Mouse (Mus musculus) heart, embryonic 11.5 days (tissue): ENCODE results near the gene Gm20661. TPM values are rescaled to one million over a fixed set of nuclear protein-coding genes. Genes with fewer than 3 reads are reported as not detected.

Experiments
- ATAC-seq: fragments of 200-750 bp; cut with Nextera tagmentation; replicated peaks from 2 replicates; pipeline ENCODE4 v1.8.0; 2017; ENCODE audit warnings: moderate library complexity; ENCODE audit not compliant: insufficient number of reproducible peaks, low FRiP score, low TSS enrichment
- H3K27ac ChIP-seq: fragments of 300-500 bp; sonication (generic); 2 replicates; pipeline ENCODE4 v1.5.1; 2014; ENCODE audit warnings: mild to moderate bottlenecking, low read depth, low read length
- H3K27me3 ChIP-seq: fragments of 300-500 bp; sonication (generic); 2 replicates; pipeline ENCODE4 v1.6.1; 2014; ENCODE audit warnings: mild to moderate bottlenecking, low read length, mixed read lengths; ENCODE audit not compliant: control insufficient read depth, insufficient read depth
- H3K36me3 ChIP-seq: fragments of 300-500 bp; sonication (generic); 2 replicates; pipeline ENCODE4 v1.6.1; 2014; ENCODE audit warnings: mild to moderate bottlenecking, low read length, moderate library complexity, mixed read lengths; ENCODE audit not compliant: control insufficient read depth, insufficient read depth
- H3K4me1 ChIP-seq: fragments of 300-500 bp; sonication (generic); 2 replicates; pipeline ENCODE4 v1.6.1; 2014; ENCODE audit warnings: low read length; ENCODE audit not compliant: control insufficient read depth, insufficient read depth
- H3K4me2 ChIP-seq: fragments of 300-500 bp; sonication (generic); 2 replicates; pipeline ENCODE4 v1.6.1; 2014; ENCODE audit warnings: mild to moderate bottlenecking, moderate library complexity
- H3K4me3 ChIP-seq: fragments of 300-500 bp; sonication (generic); 2 replicates; pipeline ENCODE4 v1.5.1; 2014; ENCODE audit warnings: low read depth, low read length
- H3K9ac ChIP-seq: fragments of 300-500 bp; sonication (generic); 2 replicates; pipeline ENCODE4 v1.6.1; 2014; ENCODE audit warnings: mild to moderate bottlenecking, low read depth, low read length, moderate library complexity
- H3K9me3 ChIP-seq: fragments of 300-500 bp; sonication (generic); replicated peaks from 2 replicates; pipeline ENCODE4 v1.6.1; 2016; ENCODE audit warnings: low read length; ENCODE audit not compliant: control insufficient read depth
- WGBS: fragments of 180-500 bp; shearing (Covaris S2); extraction: QIAGEN DNeasy Blood & Tissue Kit; methylation state at CpG from one replicate; pipeline ENCODE4 v1.1.7; 2014; ENCODE audit not compliant: insufficient replicate concordance; 5-methylcytosine and 5-hydroxymethylcytosine counted together
- polyA plus RNA-seq: library from polyadenylated mRNA; unstranded; fragments of >200 nt; fragmentation: Nextera tagmentation; extraction: Ambion mirVana; gene quantifications from 2 replicates; pipeline ENCODE4 v1.2.1, GENCODE M21; 2014

The Gm20661 gene
- polyA plus RNA-seq, 1 experiment from 2014 or later: 4.0 TPM

DNA sequence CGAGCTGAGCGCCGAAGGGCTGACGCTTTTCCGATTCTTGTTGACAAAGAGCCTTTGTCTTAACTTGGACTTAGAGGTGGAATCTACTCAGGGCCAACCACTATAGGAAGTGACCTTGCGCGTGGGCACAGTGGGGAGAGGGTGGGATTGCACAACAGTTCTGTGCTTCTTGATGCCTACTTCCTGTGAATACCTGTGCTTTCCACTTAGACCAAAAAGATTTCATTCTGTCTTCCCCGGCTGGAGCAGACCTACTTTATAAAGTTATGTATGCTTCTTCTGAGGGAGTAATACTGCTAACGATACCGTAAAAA, 33.0 kb upstream of the Gm20661 start, which contains the start of gene Traip:
Traip (plus strand) TSS at position 215 of the 314 bp plus-strand sequence.
- Histone ChIP-seq H3K27ac (peak within 1 kb of the TSS; percentile 62; the same call in 1 of the 2 replicates), H3K27me3 (no peaks in the 10 kb centered on the region), H3K4me2 (peak within 1 kb of the TSS; percentile 78), H3K36me3 (no peaks in the 10 kb centered on the region), H3K9me3 (no peaks in the 10 kb centered on the region), H3K9ac (peak within 1 kb of the TSS; percentile 75), H3K4me1 (peaks cover 7% of the 10 kb centered on the region), H3K4me3 (peak within 1 kb of the TSS; percentile 59)
- no peak for ATAC-seq
- 91% methylated on average over 10 of the region's 10 CpGs for WGBS

DNA sequence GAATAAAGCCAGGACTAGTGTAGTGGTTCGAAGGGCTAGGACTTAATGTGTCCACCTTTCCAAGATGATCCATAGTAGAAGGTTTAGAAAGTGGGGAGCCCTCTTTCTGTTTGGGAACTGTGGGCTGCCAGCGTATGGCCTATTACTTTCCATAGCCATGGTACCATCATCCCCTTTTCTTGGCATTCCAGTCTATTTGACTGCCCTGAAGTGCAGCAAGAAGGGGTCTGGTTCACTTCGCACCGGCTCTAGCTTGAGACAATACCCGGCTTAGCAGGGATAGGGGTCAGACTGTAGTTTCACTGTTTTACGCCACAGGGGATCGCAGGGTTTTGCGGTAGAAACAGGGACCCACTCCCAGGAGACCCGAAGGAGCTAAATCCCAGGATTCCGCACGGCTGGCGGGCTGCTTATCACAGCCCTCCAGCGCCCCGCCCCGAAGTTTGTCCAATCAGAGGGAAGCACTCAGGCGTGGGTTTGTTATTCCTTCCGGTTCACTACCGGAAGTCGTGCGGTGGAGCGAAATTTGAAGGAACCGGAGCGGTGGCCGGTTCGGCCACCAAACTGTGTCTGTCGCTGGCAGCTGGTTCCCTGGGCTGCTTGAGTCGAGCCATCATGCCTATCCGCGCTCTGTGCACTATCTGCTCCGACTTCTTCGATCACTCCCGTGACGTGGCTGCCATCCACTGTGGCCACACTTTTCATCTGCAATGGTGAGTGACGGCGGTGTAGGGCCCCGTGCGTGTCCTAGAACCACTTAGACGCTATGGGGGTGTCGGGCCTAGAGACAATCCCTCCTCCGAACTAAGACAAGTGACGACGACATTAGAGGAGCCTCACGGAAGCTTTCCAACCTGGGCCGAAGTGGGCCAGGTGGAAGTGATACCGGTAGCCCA, 32.1 kb upstream of the Gm20661 start:
- Histone ChIP-seq H3K27me3 (no peaks in the 10 kb centered on the region), H3K9ac (peak overlapping the region; percentile 75), H3K36me3 (no peaks in the 10 kb centered on the region), H3K4me1 (peaks cover 9% of the 10 kb centered on the region), H3K4me2 (peak overlapping the region; percentile 78), H3K27ac (peak overlapping the region; percentile 62; the same call in 1 of the 2 replicates), H3K4me3 (peak overlapping the region; percentile 59), H3K9me3 (no peaks in the 10 kb centered on the region)
- WGBS: 17% methylated on average over 45 of the region's 45 CpGs
- ATAC-seq: peak; percentile 81

DNA sequence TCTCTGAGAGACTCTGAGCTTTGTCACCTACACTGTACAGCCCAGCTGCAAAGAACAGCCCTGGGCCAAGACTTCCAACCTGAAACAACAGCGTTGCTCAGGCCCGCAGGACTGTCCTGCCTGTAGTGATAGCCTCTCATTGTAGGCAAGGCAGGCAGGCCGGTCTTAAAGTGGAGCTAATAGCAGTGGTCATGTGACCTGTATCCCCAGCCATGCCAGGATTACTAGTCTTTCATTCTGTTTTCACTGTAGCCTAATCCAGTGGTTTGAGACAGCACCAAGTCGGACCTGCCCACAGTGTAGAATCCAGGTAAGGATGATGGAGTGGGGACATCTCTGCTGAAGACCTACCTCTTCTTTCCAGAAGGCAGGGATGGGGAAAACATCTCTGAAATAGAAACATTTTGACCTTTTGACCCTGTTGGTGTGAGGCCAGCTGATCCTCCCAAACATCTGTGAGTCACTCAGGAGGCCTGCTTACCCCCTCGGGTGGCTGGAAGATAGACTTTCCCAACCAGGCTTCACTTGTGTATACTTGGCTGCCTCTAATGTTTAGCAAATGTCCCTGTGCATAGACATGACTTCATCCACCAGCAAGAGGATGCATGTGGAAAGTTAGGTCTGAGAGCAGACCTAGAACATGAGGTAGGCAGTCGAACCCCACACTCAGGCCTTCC, 27.1 kb upstream of the Gm20661 start:
- Histone ChIP-seq H3K4me3 (no peak overlapping the region), H3K9me3 (no peaks in the 10 kb centered on the region), H3K36me3 (peaks cover 17% of the 10 kb centered on the region; the same call in 1 of the 2 replicates), H3K27ac (no peak overlapping the region), H3K27me3 (no peaks in the 10 kb centered on the region), H3K9ac (no peak overlapping the region), H3K4me2 (no peak overlapping the region), H3K4me1 (peaks cover 9% of the 10 kb centered on the region)
- WGBS: 65% methylated on average over 6 of the region's 6 CpGs
- no peak for ATAC-seq

DNA sequence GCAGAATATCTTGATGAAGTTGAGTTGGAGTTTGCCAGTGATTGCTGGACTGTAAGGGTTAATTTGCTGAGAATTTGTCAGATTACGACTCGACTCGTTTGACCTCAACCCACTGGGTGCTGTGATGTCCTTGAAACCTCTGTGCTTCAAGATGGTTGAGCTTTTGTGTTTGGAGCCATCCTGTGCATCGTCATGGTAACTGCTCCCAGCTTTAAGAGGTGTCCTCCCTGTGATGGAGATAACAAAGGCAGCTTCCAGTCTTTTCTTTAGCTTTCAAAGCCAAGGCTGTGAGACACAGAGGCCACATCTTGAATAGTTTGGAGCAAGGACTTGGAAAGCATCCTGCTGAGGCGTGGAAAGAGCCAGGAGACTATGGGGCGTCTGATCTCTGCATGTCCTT, 25.7 kb upstream of the Gm20661 start:
- Histone ChIP-seq H3K4me2 (no peak overlapping the region), H3K36me3 (peaks cover 23% of the 10 kb centered on the region; the same call in 1 of the 2 replicates), H3K9me3 (no peaks in the 10 kb centered on the region), H3K4me1 (0 out of 2 replicates have a peak, but pooled peaks cover 5% of the 10 kb centered on the region), H3K27ac (no peak overlapping the region), H3K27me3 (no peaks in the 10 kb centered on the region), H3K4me3 (no peak overlapping the region), H3K9ac (no peak overlapping the region)
- WGBS: 69% methylated on average over 6 of the region's 6 CpGs
- ATAC-seq: no peak

DNA sequence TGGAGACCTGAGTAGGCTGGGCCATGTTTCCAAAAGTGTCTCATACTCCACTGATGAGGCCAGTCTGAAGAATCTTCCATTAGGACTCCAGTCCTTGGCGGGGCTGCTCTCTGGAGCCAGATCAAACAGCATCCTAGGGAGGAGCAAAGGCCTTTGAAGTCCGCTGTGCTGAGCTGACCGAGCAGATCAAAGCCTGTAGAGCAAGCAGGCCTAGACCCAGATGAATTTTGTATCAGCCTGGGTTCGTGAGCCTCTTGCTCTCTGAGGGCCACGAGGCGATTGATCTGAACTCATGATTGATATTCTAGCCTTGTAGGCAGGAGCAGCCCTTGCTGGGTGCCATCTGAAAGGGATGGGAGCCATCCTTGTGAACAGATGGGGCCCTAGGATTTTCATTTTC, 23.0 kb upstream of the Gm20661 start:
- Histone ChIP-seq H3K9me3 (no peaks in the 10 kb centered on the region), H3K4me2 (no peak overlapping the region), H3K36me3 (peaks cover 26% of the 10 kb centered on the region; the same call in 1 of the 2 replicates), H3K4me3 (no peak overlapping the region), H3K27ac (no peak overlapping the region), H3K4me1 (peaks cover 13% of the 10 kb centered on the region; the same call in 1 of the 2 replicates), H3K27me3 (no peaks in the 10 kb centered on the region), H3K9ac (no peak overlapping the region)
- WGBS: 62% methylated on average over 6 of the region's 6 CpGs
- ATAC-seq: no peak

DNA sequence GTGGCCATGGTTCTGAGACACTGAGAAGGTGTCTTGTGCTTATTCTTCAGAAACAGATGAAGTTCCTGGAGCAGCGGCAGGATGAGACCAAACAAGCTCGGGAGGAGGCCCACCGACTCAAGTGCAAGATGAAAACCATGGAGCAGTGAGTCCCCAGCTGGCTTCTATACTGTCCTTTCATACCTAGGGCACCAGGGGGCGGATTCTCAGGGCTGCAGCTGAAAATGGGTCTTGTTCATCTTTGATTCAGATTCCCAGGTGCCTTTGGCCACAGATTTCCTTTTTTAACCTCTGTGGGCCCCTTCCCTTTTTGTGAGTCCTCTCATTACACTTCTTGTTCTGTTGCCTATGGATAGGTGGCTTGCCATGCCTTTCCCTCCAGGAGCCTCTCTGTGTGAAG, 21.9 kb upstream of the Gm20661 start:
- peaks cover 9% of the 10 kb centered on the region; the same call in 1 of the 2 replicates for H3K4me1 ChIP-seq
- H3K4me2 ChIP-seq: no peak overlapping the region
- WGBS: 79% methylated on average over 4 of the region's 4 CpGs
- no peak overlapping the region for H3K27ac ChIP-seq
- no peaks in the 10 kb centered on the region for H3K9me3 ChIP-seq
- no peak overlapping the region for H3K4me3 ChIP-seq
- no peak overlapping the region for H3K9ac ChIP-seq
- H3K27me3 ChIP-seq: no peaks in the 10 kb centered on the region
- H3K36me3 ChIP-seq: peaks cover 26% of the 10 kb centered on the region; the same call in 1 of the 2 replicates
- no peak for ATAC-seq

DNA sequence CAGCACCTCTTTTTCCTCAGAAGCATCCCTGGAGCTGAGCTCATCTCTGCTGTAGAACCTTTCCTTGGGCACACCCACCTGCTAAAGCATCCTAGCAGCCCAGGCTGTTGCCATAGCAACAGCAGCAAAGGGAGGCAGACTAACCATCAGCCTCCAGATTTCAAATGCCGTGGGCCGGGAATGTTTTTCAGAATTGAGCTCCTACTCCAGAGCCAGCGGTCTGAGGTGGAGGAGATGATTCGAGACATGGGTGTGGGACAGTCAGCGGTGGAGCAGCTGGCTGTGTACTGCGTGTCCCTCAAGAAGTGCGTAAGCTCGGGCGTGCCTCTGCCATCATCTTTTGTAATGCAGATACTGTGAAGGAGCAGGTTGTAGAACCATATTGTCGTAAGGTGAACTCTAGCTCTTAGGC, 21.5 kb upstream of the Gm20661 start:
- H3K9ac ChIP-seq: no peak overlapping the region
- peaks cover 8% of the 10 kb centered on the region; the same call in 1 of the 2 replicates for H3K4me1 ChIP-seq
- H3K9me3 ChIP-seq: no peaks in the 10 kb centered on the region
- no peak overlapping the region for H3K4me2 ChIP-seq
- H3K36me3 ChIP-seq: peaks cover 26% of the 10 kb centered on the region; the same call in 1 of the 2 replicates
- H3K4me3 ChIP-seq: no peak overlapping the region
- H3K27me3 ChIP-seq: no peaks in the 10 kb centered on the region
- 88% methylated on average over 10 of the region's 10 CpGs for WGBS
- ATAC-seq: no peak
- no peak overlapping the region for H3K27ac ChIP-seq

DNA sequence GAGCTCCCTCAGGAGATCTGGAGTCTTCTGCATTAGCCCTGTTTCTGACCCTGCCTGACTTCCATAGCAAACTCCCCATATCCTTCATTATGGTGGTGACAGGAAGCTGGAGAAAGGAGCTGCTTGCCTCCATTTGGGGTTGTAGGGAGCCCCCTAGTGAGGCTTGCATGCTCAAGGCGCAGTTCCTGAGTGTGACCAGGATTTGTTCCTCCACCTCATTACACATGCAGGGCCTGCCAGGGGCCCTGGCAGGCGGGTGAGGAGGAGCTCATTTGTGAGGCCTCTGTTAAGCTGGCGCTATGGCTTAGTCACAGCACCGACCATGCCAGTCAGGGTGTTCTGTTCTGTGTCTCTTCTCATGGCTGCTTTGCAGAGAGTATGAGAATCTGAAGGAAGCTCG, 21.0 kb upstream of the Gm20661 start:
- no peak overlapping the region for H3K27ac ChIP-seq
- no peaks in the 10 kb centered on the region for H3K9me3 ChIP-seq
- no peak for ATAC-seq
- no peak overlapping the region for H3K4me3 ChIP-seq
- no peaks in the 10 kb centered on the region for H3K27me3 ChIP-seq
- H3K4me2 ChIP-seq: no peak overlapping the region
- peaks cover 26% of the 10 kb centered on the region; the same call in 1 of the 2 replicates for H3K36me3 ChIP-seq
- H3K9ac ChIP-seq: no peak overlapping the region
- 60% methylated on average over 5 of the region's 5 CpGs for WGBS
- H3K4me1 ChIP-seq: peaks cover 8% of the 10 kb centered on the region; the same call in 1 of the 2 replicates
